Mouse (Mus musculus) ES-Bruce4 (cell line): ENCODE data around the gene Cygb. TPM values are rescaled to one million over a fixed set of nuclear protein-coding genes. Genes with fewer than 3 reads are reported as not detected.
A peak's percentile ranks its signal among the peaks of the same experiment; 100 is the strongest.
"Not testable (repeated sequence)": the region's sequence is repeated elsewhere in the genome, so short reads cannot be mapped to it uniquely, and the experiment has no call there.

Source experiments
- H3K27ac ChIP-seq: 2 replicates; pipeline ENCODE4 v1.5.1; 2012; ENCODE audit warnings: low read length, inconsistent platforms; ENCODE audit not compliant: insufficient read depth
- H3K27me3 ChIP-seq: 2 replicates; pipeline ENCODE4 v1.6.1; 2012; ENCODE audit warnings: mild to moderate bottlenecking, low read length, inconsistent platforms; ENCODE audit not compliant: control insufficient read depth, poor library complexity, insufficient read depth, severe bottlenecking
- H3K36me3 ChIP-seq: 2 replicates; pipeline ENCODE4 v1.6.1; 2012; ENCODE audit warnings: inconsistent platforms, mild to moderate bottlenecking, low read length, moderate library complexity; ENCODE audit not compliant: control insufficient read depth, poor library complexity, insufficient read depth, severe bottlenecking
- H3K4me1 ChIP-seq: one replicate; pipeline ENCODE4 v1.8.1; 2011; ENCODE audit warnings: low read length; ENCODE audit not compliant: control insufficient read depth, insufficient read depth
- H3K4me3 ChIP-seq: 2 replicates; pipeline ENCODE4 v1.5.1; 2011; ENCODE audit warnings: low read depth, mild to moderate bottlenecking, low read length
- H3K9ac ChIP-seq: 2 replicates; pipeline ENCODE4 v1.6.1; 2012; ENCODE audit warnings: low read depth, mild to moderate bottlenecking, inconsistent platforms; ENCODE audit not compliant: poor library complexity, severe bottlenecking
- H3K9me3 ChIP-seq: replicated peaks from 2 replicates; pipeline ENCODE4 v1.6.1; 2012; ENCODE audit warnings: mild to moderate bottlenecking, low read length, inconsistent platforms; ENCODE audit not compliant: control insufficient read depth, poor library complexity, insufficient read depth, severe bottlenecking
- CTCF ChIP-seq: IDR thresholded peaks from one replicate; pipeline ENCODE4 v1.8.1; 2011; ENCODE audit warnings: low read depth, low read length
- EP300 ChIP-seq: IDR thresholded peaks from 2 replicates; pipeline ENCODE4 v1.6.1; 2011; ENCODE audit warnings: low read depth, low read length; ENCODE audit not compliant: insufficient read depth
- POLR2A ChIP-seq: IDR thresholded peaks from one replicate; pipeline ENCODE4 v1.8.1; 2011; ENCODE audit warnings: low read length; ENCODE audit not compliant: insufficient read depth
- polyA plus RNA-seq: library from polyadenylated mRNA; stranded (reverse); fragments of >200 nt; gene quantifications from 2 replicates; pipeline ENCODE4 v1.2.4, GENCODE M21; 2011; ENCODE audit warnings: low read depth; ENCODE audit not compliant: missing spikeins, insufficient read depth, insufficient read length

Cygb gene
- polyA plus RNA-seq, 1 experiment: not detected

GRCm38 (mm10) chr11:116677711-116678441, 23.8 kb upstream of the Cygb start:
- no peak for TF ChIP-seq EP300
- TF ChIP-seq POLR2A: no peak
- no peak for TF ChIP-seq CTCF
- Histone ChIP-seq H3K27ac (no peak overlapping the region), H3K4me3 (no peak overlapping the region), H3K9ac (no peak overlapping the region), H3K4me1 (peaks cover 9% of the 10 kb centered on the region), H3K27me3 (no peaks in the 10 kb centered on the region), H3K9me3 (no peaks in the 10 kb centered on the region), H3K36me3 (peaks cover 49% of the 10 kb centered on the region)

- H3K9me3 ChIP-seq: no peaks in the 10 kb centered on the region
- H3K36me3 ChIP-seq: peaks cover 56% of the 10 kb centered on the region
- no peak overlapping the region for H3K4me3 ChIP-seq
- H3K4me1 ChIP-seq: peaks cover 5% of the 10 kb centered on the region
- H3K27ac ChIP-seq: no peak overlapping the region
- H3K27me3 ChIP-seq: no peaks in the 10 kb centered on the region
- TF ChIP-seq POLR2A (no peak), EP300 (no peak), CTCF (no peak)
- no peak overlapping the region for H3K9ac ChIP-seq
Observed at GRCm38 (mm10) chr11:116676175-116676976, 22.3 kb upstream of the Cygb start.

GRCm38 (mm10) chr11:116675429-116675828, 21.3 kb upstream of the Cygb start:
- H3K27ac ChIP-seq, H3K9ac ChIP-seq, H3K9me3 ChIP-seq, H3K4me1 ChIP-seq, H3K4me3 ChIP-seq, H3K27me3 ChIP-seq: not testable (repeated sequence)
- H3K36me3 ChIP-seq: peaks cover 56% of the 10 kb centered on the region

- Histone ChIP-seq H3K4me3 (no peak overlapping the region), H3K27me3 (no peaks in the 10 kb centered on the region), H3K9ac (no peak overlapping the region), H3K27ac (0 out of 2 replicates have a peak overlapping the region, but pooled peaks have one; percentile 43), H3K9me3 (no peaks in the 10 kb centered on the region), H3K4me1 (peaks cover 5% of the 10 kb centered on the region), H3K36me3 (peaks cover 56% of the 10 kb centered on the region)
- TF ChIP-seq EP300 (no peak), CTCF (no peak), POLR2A (no peak)
Observed at GRCm38 (mm10) chr11:116674616-116675379, 20.7 kb upstream of the Cygb start.

- Histone ChIP-seq H3K36me3 (peaks cover 56% of the 10 kb centered on the region), H3K4me1 (peaks cover 5% of the 10 kb centered on the region), H3K27ac (peak overlapping the region; percentile 43), H3K27me3 (no peaks in the 10 kb centered on the region), H3K9me3 (no peaks in the 10 kb centered on the region), H3K9ac (peak overlapping the region; percentile 91), H3K4me3 (peak overlapping the region; percentile 16)
- TF ChIP-seq EP300 (no peak), POLR2A (no peak), CTCF (no peak)
Observed at GRCm38 (mm10) chr11:116673410-116673809, 19.3 kb upstream of the Cygb start.

GRCm38 (mm10) chr11:116672595-116672994, 18.5 kb upstream of the Cygb start:
- no peaks in the 10 kb centered on the region for H3K27me3 ChIP-seq
- H3K9ac ChIP-seq: peak overlapping the region; percentile 91
- H3K36me3 ChIP-seq: peaks cover 51% of the 10 kb centered on the region
- H3K27ac ChIP-seq: peak overlapping the region; percentile 43; the same call in 1 of the 2 replicates
- H3K4me3 ChIP-seq: peak overlapping the region; percentile 92
- no peaks in the 10 kb centered on the region for H3K9me3 ChIP-seq
- TF ChIP-seq POLR2A (no peak), CTCF (no peak), EP300 (no peak)
- H3K4me1 ChIP-seq: peaks cover 5% of the 10 kb centered on the region
